Mouse (Mus musculus) yolk sac, embryonic 10.5 days (tissue): ENCODE data around the gene Tmem26.
A peak's percentile ranks its signal among the peaks of the same experiment; 100 is the strongest.

ENCODE experiments used
- DNase-seq: peaks from one replicate; pipeline ENCODE4 v3.0.0-alpha.2; 2017; ENCODE audit warnings: low spot score

Gene Tmem26

DNA sequence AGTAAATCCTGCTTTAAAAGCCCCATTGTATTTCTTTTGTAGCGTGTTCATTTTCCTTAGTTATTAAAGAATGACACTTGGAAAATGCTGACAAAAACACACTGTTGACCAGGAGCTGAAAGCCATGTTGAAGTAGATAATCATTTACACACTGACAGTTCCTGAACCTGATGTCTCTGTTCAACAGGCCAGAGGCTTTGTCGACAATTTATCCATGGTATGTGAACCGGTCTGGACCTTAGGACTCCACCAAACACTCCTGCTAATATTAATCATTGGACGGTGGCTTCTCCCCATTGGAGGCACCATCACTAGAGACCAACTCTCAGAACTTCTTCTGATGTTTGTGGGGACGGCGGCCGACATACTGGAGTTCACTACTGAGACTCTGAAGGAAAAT lies 27.5 kb downstream of the Tmem26 start:
- DNase-seq, result no peak

DNA sequence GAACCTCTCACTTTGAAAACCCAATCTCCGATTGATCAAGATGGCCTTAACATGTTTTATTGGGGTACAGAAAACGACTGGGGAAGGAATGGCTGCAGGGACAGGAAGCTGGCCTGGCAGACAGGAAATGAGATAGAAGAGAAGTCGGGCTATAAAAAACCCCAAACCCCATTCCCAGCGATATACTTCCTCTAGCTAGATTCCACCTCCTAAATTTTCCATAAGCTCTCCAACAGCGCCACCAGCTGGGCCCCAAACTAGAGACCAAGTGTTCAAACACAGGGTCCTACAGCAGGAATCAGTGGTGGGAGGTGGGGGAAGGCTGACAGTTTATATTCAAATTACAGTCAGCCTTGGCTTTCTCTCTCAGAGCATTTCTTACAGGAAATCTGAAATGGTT lies 35.8 kb downstream of the Tmem26 start:
- no peak for DNase-seq

DNA sequence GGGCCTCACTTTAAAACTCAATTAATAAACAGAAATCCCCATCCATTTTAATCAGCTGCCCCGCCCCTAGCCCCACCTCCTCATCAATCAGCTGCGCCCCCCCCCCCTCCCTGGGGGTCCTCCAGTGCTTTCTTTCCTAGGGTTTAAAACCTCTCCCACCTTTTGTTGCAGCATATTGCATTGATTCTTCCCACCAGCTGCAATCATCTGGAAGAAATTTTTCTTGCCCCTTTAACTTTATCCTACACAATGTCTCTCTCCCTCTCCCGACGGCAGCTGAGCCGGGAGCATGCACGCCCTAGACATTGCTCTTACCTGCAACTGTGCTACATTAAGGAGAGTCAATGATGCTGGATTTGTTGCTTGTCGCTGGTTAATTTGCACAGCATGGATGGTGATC lies 36.3 kb downstream of the Tmem26 start:
- no peak for DNase-seq

DNA sequence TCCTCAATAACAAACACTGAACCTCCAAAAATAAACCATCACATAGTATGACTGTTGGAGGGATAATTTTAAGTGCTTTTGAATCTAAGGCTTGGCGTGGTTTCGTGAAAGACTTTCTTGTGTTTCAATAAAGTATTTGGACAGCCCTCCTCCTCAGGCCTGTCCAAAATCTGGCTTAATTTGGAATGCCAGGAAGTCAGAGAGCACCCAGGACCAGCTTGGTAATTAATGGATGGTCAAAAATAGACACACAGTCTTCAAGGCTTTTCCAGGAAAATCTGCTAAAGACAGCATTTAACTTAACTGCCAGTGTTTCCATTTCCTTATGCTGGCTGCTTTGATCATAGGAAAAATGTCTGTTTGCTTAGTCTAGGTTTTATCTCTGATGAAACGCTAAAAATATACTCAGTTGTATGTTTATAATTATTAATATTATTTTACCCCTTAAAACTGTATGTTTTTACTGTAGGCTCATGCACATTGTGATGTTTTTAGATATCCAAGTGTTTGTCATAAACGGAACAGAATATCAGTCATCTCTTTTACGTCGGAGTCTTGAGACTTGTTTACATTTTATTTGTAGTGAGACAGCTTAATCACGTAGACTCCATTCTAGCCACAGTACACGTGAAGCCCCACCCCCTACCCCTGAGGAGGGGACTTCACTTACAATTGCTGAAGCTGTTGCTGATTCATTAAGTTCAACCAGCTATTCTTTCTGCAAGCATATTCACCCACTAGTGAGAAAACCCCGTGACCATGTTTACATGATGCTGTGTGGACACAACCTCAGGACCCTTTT lies 57.8 kb downstream of the Tmem26 start:
- no peak for DNase-seq

DNA sequence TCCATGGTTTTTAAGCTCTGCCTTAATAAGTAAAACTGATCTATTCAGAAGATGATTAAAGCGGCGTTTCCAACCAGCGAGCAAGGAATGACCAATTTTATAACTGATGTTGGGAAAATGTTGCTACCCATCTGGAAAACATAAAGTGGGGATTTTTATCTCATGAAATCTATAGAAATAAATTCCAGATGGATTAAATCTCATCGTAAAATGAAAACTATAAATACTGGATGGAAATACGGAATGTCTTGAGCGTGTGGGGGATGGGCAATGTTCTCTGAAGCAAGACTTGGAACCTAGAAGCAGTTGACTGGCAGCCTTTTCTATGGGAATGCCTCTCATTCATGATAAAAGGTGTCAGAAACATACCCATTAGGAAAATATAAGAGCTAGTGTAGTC lies 59.3 kb downstream of the Tmem26 start:
- no peak for DNase-seq

DNA sequence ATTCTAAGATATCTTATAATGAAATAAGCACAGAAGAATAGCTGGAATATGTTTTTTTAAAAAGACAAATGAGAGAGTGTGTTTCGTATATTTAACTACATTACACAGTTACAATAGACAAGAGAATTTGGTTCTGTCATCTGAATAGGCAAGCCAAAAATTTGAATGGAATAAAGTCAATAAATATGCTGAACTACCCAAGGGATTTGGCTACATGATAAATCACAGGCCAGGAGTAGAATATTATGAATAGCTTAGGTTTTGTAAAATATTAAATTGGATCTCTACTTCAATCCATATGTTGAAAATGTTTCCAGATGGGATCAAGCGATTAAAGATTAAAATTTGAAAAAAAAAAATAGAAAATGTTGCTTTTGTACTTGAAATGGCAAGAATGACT lies 60.4 kb downstream of the Tmem26 start:
- DNase-seq, result no peak

DNA sequence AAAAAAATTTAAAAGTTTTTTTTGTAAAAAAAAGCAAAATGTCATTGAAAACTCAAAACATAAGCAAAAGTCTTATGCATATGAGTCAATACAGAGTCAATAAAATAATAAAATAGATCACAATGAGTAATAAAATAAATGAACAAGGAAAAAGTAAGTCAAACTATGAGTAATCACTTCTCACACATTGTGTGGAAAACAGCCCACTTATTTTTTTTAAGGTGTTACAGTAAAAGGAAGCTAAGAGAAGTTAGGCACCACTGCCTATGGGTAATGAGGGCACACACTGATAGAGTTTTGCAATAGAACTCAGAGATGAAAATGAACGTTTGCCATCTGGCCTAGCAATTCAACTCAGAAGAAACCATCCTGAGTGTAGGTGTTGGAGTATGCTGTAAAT lies 61.0 kb downstream of the Tmem26 start:
- DNase-seq, result no peak

DNA sequence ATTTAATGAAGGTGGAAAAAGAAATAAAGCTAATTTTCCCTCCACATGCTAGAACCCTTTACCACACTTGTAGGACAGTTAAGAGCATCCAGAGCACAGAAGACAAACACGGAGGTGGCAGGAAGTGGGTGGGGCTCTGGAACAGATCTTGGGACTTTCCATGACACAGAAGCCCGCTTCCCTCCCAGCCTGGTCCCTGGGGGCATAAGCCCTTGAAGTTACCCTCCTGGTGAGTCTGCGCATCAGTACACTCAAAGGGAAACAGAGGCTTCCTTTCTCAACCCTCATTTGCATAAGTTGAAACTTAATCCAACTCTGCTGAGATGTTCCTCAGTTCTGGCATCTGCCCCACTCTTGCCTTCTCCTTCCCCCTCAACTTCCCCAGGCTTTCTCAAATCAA lies 72.0 kb downstream of the Tmem26 start:
- DNase-seq, result peak; percentile 7

DNA sequence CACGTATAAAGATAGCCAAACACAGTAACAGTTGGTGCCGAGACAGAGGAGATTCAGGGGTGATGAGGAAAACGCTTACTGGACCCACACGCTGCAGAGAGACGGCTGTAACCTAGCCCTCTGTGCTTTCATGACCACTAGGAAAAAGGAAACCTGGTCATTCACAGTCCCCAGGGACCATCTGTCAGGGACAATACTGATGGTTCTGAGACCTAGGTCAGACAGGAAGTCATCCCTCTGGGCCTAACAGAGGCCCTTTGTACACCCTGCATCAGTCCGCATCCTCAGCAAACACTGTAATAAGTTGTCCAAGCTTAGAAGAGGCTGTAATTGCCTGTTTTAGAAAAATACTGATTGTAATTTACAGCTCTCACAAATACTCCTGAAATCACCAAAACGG lies 76.4 kb downstream of the Tmem26 start:
- no peak for DNase-seq

DNA sequence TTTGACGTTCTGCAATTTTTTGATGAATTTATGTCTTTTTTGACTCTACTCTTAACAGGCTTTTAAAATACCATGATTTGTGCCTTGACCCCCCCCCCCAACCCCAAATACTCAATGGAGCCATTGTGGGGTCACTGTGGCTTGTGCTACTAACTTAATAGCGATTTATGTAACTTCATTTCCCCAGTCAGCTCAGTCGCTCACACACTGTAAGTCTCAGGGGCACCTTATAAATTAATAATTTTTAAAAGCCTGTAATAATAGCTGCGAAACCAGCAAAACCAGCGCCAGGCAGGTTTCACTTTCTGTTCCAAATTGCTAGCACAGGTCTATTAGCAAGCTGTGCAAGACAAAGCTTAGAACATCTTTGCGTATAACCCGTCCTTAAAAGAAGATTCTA lies 76.9 kb downstream of the Tmem26 start:
- DNase-seq, result no peak

DNA sequence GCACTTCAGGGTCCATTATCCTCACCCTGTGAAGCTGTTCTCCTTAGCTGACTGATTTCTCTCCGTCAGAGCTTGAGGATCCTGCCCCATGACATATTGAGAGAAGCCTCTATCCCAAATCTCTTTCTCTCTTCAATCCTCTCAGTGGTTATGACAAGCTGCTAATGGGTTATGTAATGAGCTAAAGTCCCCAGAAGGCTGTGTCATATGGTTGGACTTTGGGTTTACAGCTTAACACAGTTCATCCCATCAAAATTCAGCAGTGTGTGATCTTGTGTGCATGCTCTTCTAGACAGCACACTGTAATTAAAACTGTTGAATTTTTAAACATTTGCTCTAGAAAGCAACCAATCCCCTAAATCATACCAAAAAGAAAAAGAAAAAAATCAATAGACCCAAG lies 82.9 kb downstream of the Tmem26 start:
- no peak for DNase-seq

DNA sequence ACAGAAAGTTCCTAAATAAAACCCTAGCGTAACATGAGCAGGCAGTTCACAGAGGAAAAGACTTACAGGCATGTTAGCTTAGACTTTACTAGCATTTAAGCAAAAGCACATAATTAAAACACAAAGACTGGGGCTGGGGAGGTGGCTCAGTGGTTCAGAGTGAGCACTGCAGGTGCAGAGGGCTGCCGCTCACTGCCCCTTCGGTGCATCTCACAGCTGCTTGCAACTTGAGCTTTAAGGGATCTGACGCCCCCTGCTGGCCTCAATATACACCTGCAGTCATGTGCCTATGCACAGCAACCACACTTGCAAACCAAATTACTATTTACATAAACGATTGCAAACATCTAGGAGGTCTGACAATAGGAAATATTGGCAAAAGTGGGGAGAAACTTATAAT lies 87.5 kb downstream of the Tmem26 start:
- DNase-seq, result no peak

DNA sequence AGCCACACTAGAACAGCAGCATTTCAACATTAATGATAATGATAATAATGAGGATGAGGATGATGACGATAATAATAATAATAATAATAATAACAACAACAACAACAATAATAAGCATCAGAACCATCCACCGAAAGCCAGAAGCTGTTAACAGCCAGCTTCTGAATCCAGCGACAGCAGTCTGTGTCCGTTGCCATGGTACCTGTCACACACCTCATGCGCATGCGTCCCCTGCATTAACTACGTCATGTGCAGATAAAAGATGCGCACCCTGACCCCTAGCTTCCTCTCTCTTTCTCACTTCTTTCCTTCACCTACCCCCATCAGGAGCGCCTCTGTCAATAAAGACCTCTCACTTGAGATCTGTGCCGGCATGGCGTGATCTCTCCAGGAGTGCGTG lies 89.3 kb downstream of the Tmem26 start:
- no peak for DNase-seq

DNA sequence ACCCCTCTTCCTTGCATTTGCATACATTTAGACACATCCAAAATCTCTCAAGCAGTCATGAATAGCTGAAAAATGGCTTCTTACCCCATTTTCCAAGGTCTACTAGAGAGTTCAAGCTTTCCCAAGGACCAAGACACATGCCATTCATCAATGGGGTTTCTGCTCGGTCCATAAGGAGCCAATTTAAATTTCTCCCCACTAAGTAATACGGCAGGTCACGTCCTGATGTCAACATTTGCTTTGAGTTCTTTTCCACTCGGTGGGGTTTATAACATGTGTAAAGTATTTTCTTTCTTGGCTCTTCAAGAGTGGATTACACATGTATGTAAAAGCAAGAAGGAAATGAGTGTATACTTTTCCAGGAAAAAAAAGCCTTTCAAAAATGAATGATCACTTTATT lies 93.8 kb downstream of the Tmem26 start:
- DNase-seq, result no peak

DNA sequence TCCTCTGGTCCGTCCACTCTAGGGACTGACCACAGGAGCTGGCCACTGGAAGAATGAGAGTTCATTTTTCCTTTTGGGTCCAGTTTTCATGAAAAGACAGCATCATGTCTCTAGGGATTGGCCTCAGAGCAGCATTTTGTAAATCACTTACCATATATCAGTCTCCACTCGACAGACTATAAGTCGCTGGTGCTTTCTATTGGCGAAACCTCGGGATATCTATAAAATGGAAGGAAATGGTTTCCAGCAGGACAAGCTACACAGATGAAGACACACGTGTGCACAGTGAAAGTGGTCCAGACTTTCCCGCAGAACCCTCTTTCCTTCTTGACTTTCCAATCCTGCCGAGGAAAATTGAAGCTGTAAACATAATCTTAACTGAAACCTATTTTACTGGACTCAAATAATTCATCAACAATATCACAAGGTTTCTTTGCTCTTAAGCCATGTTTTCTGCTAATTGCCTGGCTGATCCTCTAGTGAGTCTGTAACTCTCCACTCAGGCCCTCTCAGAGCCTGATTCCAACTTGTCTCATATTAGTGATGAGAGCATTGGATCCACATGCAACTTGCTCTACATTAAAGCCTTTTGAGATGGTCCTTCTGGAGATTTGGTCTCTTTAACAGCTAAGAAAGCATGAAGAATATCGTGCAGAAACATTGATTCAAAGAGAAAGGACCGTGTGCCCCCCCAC lies 94.8 kb downstream of the Tmem26 start:
- DNase-seq, result no peak

DNA sequence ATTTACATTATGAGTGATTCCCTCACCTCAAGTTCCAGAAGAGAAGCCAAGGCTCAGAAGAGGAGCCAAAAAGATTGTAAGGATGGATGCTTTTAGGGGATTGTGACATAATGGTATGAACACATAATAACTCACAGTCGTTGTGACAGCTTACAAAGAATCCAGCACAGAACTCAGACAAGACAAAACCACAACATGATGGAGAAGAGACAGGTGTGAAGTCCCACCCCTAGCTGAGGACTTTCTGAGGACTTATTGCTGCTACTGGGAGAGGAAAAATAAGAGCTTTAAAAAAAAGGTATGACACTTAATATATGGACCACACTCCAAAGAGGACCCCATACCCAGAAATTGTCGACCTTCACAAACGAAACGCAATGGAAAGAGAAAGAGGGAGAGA lies 101.1 kb downstream of the Tmem26 start:
- no peak for DNase-seq
